Mouse (Mus musculus): ENCODE measurements around the gene Irf2. TPM values are rescaled to one million over a fixed set of nuclear protein-coding genes. Genes with fewer than 3 reads are reported as not detected.

Irf2 gene
- polyA plus RNA-seq, 1 experiment from 2014 or later: 30.6 TPM

DNA sequence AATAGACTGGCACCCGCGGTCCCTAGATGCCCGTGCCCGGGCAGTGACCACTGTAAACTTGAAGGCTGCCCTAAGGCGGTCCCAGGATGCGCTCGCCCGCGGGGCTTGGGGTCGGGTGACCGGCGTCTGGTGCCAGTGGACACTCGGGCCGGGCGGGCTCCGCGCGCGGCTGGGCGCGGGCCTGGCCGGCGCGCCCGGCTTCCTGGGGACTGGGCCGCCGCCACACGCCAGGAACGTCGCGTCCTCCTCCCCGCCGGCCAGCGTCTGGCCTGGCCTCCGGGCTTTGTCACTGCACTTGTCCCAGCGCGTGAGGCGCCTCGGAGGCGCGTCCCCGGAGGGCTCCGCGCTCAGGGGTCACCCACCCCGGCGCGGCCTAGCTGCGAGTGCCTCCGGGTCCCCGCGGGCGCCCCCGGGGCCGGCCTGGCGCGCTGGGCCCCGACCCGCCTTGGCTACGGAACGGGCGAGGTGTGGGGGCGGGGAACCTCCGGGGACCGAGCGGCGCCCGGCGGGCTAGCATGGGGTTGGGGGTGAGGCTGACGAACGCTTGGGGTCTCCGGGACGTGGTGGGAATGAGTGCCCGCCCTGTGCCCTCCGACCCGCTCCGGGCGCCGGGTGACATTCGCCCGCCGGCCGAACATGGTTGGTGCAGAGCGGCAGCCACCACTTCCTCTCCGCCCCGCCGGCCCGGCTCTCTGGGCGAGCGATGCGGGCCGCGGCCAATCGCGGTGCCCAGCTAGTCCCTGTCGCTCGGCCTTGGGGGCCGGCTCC lies 1.2 kb downstream of the Irf2 start:
- WGBS: under 1% methylated on average over 83 of the region's 97 CpGs
- H3K27ac ChIP-seq: peak overlapping the region; percentile 98
- peak; percentile 45 for DNase-seq (ENCODE audit: low spot score)
- no peak for TF ChIP-seq CTCF (IDR thresholded peaks at IDR 0.05; ENCODE audit: low read depth)
- H3K27me3 ChIP-seq (ENCODE audit: insufficient read depth, low read length): no peaks in the 10 kb centered on the region
- peak overlapping the region; percentile 78 for H3K4me2 ChIP-seq (ENCODE audit: low read length)
- peaks cover 18% of the 10 kb centered on the region; the same call in 1 of the 2 replicates for H3K4me1 ChIP-seq (replicated peaks; ENCODE audit: insufficient read depth, low read length)
- H3K9me3 ChIP-seq (replicated peaks; ENCODE audit: low read length): no peaks in the 10 kb centered on the region
- H3K36me3 ChIP-seq (ENCODE audit: insufficient read depth, low read length): no peaks in the 10 kb centered on the region
- ATAC-seq (replicated peaks; ENCODE audit: low FRiP score, low read depth): peak; percentile 80
- H3K4me3 ChIP-seq (replicated peaks; ENCODE audit: low read depth, low read length): peak overlapping the region; percentile 96
- H3K9ac ChIP-seq (ENCODE audit: low read depth, low read length): peak overlapping the region; percentile 99

DNA sequence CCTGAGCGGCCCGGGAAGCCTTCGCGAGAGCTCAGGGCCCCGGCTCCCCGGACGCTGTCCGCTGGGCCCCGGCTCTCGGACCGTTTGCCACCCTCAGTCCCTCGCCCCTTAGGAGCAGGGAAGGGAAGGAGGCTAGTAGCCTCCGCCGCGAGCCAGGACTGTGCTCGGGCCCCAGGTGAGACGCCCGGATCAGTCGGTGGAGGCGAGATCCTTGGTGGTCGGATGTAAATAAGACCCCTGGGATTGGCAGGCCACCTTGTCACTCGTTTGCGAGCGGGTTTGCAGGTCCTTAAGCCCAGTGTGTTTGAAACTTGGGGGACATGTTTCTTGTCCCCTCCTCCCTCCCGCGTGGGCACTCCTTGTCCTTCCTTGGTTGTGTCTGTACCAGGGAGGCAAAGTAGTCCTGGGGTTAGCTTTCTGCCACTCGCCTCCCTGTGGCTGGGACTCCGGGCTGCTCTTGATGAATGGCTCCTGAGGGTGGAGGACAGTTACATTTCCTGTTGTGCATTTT lies 1.8 kb downstream of the Irf2 start:
- no peaks in the 10 kb centered on the region for H3K9me3 ChIP-seq (replicated peaks; ENCODE audit: low read length)
- peak overlapping the region; percentile 96 for H3K4me3 ChIP-seq (replicated peaks; ENCODE audit: low read depth, low read length)
- H3K27ac ChIP-seq: peak overlapping the region; percentile 98
- peak overlapping the region; percentile 78 for H3K4me2 ChIP-seq (ENCODE audit: low read length)
- H3K36me3 ChIP-seq (ENCODE audit: insufficient read depth, low read length): no peaks in the 10 kb centered on the region
- peak overlapping the region; percentile 99 for H3K9ac ChIP-seq (ENCODE audit: low read depth, low read length)
- H3K4me1 ChIP-seq (replicated peaks; ENCODE audit: insufficient read depth, low read length): peaks cover 23% of the 10 kb centered on the region; the same call in 1 of the 2 replicates
- DNase-seq (ENCODE audit: low spot score): peak; percentile 76
- ATAC-seq (replicated peaks; ENCODE audit: low FRiP score, low read depth): 0 out of 2 replicates have a peak, but pooled peaks have one; percentile 21
- no peaks in the 10 kb centered on the region for H3K27me3 ChIP-seq (ENCODE audit: insufficient read depth, low read length)
- no peak for TF ChIP-seq CTCF (IDR thresholded peaks at IDR 0.05; ENCODE audit: low read depth)
- WGBS: 0% methylated on average over 28 of the region's 28 CpGs

DNA sequence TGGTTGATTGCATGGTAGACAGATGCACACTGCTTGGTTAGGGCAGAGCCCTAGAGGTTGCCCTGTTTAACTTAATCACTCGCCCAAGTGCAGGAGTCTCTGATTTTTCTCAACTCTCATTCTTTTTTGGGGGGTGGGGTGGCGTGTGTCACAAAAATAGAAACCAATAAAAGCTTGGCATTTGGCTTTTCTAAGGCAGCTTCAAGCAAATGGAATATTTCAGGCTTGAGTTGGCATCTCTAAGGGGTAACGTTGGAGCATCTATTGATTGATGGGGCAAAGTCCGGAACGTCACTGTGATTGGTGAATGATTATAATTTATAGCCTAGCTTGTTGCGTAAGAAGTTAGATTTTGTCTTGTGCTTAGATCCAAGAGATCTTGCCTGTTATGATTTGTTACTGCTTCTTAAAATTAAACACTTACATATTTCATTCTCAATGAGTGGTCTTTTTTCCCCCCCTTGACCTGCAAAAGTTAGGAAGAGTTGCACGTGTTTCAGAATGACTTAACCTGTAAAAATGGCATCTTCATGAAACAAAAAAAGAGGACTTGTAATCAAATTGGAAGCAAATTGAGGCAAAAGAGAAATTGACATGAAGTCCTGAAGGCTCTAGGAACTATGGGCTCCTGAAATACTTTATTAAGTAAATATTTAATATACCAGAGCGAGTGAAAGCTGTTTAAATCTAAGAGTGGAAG lies 2.6 kb downstream of the Irf2 start:
- ATAC-seq (replicated peaks; ENCODE audit: low FRiP score, low read depth) (no peak), DNase-seq (ENCODE audit: low spot score) (no peak)
- H3K36me3 ChIP-seq (ENCODE audit: insufficient read depth, low read length): no peaks in the 10 kb centered on the region
- peak overlapping the region; percentile 78 for H3K4me2 ChIP-seq (ENCODE audit: low read length)
- H3K27me3 ChIP-seq (ENCODE audit: insufficient read depth, low read length): no peaks in the 10 kb centered on the region
- peak overlapping the region; percentile 98 for H3K27ac ChIP-seq
- no peaks in the 10 kb centered on the region for H3K9me3 ChIP-seq (replicated peaks; ENCODE audit: low read length)
- peak overlapping the region; percentile 96 for H3K4me3 ChIP-seq (replicated peaks; ENCODE audit: low read depth, low read length)
- 37% methylated on average over 8 of the region's 8 CpGs for WGBS
- TF ChIP-seq CTCF (IDR thresholded peaks at IDR 0.05; ENCODE audit: low read depth): no peak
- peaks cover 23% of the 10 kb centered on the region; the same call in 1 of the 2 replicates for H3K4me1 ChIP-seq (replicated peaks; ENCODE audit: insufficient read depth, low read length)
- peak overlapping the region; percentile 99; the same call in 1 of the 2 replicates for H3K9ac ChIP-seq (ENCODE audit: low read depth, low read length)

GRCm38 (mm10) chr8:46742691-46743082 lies 3.2 kb downstream of the Irf2 start:
- ATAC-seq (replicated peaks; ENCODE audit: low FRiP score, low read depth) (no peak), DNase-seq (ENCODE audit: low spot score) (no peak)
- Histone ChIP-seq H3K27me3 (ENCODE audit: insufficient read depth, low read length) (no peaks in the 10 kb centered on the region), H3K27ac (peak overlapping the region; percentile 47; the same call in 1 of the 2 replicates), H3K9me3 (replicated peaks; ENCODE audit: low read length) (no peaks in the 10 kb centered on the region), H3K4me3 (replicated peaks; ENCODE audit: low read depth, low read length) (no peak overlapping the region), H3K4me2 (ENCODE audit: low read length) (peak overlapping the region; percentile 78; the same call in 1 of the 2 replicates), H3K9ac (ENCODE audit: low read depth, low read length) (no peak overlapping the region), H3K36me3 (ENCODE audit: insufficient read depth, low read length) (no peaks in the 10 kb centered on the region), H3K4me1 (replicated peaks; ENCODE audit: insufficient read depth, low read length) (peaks cover 23% of the 10 kb centered on the region; the same call in 1 of the 2 replicates)
- 51% methylated on average over 5 of the region's 5 CpGs for WGBS
- no peak for TF ChIP-seq CTCF (IDR thresholded peaks at IDR 0.05; ENCODE audit: low read depth)

GRCm38 (mm10) chr8:46745464-46745863 lies 5.9 kb downstream of the Irf2 start:
- no peaks in the 10 kb centered on the region for H3K9me3 ChIP-seq (replicated peaks; ENCODE audit: low read length)
- ATAC-seq (replicated peaks; ENCODE audit: low FRiP score, low read depth) (no peak), DNase-seq (ENCODE audit: low spot score) (no peak)
- no peaks in the 10 kb centered on the region for H3K36me3 ChIP-seq (ENCODE audit: insufficient read depth, low read length)
- no peak overlapping the region for H3K4me2 ChIP-seq (ENCODE audit: low read length)
- no peak overlapping the region for H3K27ac ChIP-seq
- no peak overlapping the region for H3K9ac ChIP-seq (ENCODE audit: low read depth, low read length)
- 87% methylated on average over 1 of the region's 1 CpGs for WGBS
- peaks cover 19% of the 10 kb centered on the region; the same call in 1 of the 2 replicates for H3K4me1 ChIP-seq (replicated peaks; ENCODE audit: insufficient read depth, low read length)
- H3K27me3 ChIP-seq (ENCODE audit: insufficient read depth, low read length): no peaks in the 10 kb centered on the region
- H3K4me3 ChIP-seq (replicated peaks; ENCODE audit: low read depth, low read length): no peak overlapping the region
- no peak for TF ChIP-seq CTCF (IDR thresholded peaks at IDR 0.05; ENCODE audit: low read depth)

- Histone ChIP-seq H3K4me1 (replicated peaks; ENCODE audit: insufficient read depth, low read length) (peaks cover 23% of the 10 kb centered on the region; the same call in 1 of the 2 replicates), H3K27me3 (ENCODE audit: insufficient read depth, low read length) (no peaks in the 10 kb centered on the region), H3K36me3 (ENCODE audit: insufficient read depth, low read length) (no peaks in the 10 kb centered on the region), H3K27ac (no peak overlapping the region), H3K9me3 (replicated peaks; ENCODE audit: low read length) (no peaks in the 10 kb centered on the region), H3K4me2 (ENCODE audit: low read length) (no peak overlapping the region), H3K4me3 (replicated peaks; ENCODE audit: low read depth, low read length) (no peak overlapping the region), H3K9ac (ENCODE audit: low read depth, low read length) (no peak overlapping the region)
- WGBS: 35% methylated on average over 4 of the region's 4 CpGs
- ATAC-seq (replicated peaks; ENCODE audit: low FRiP score, low read depth) (no peak), DNase-seq (ENCODE audit: low spot score) (no peak)
- no peak for TF ChIP-seq CTCF (IDR thresholded peaks at IDR 0.05; ENCODE audit: low read depth)
These were observed 7.9 kb downstream of the Irf2 start for GRCm38 (mm10) chr8:46747311-46747980.
